Mouse (Mus musculus) cerebellum, adult 8-10 months (tissue): ENCODE results near the gene Apobr.

Experiments used
- DNase-seq: peaks from one replicate; pipeline ENCODE4 v3.0.0; 2022

Apobr gene

DNA sequence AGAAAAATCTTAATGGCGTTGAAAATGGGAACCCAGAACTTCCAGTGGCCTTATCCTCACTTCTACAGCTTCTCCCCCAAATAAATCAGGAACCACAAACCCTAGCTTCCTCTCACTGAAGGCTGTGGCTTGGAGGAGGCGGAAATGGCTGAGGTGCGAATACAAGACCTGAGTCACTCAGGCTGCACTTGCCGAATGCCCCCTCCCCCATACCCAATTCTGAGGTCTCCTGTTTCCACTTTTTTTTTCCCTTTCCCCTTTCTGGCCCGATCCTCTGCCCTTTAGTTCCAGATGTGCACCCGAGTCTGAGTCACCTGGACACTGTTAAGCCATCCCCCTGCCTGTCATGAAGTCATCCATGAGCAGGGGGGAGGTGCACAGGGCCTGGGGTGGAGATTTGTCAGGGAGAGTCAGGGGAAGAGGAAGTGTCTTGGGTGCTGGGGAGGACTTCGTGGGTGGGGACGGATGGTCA lies at the start of gene Apobr:
Gene Apobr (plus strand): TSS at position 437 of the 472 bp plus-strand sequence.
- DNase-seq, result no peak

GRCm38 (mm10) chr7:126535766-126536165 lies 49.0 kb upstream of the Apobr start:
- no peak for DNase-seq

GRCm38 (mm10) chr7:126536466-126536865 lies 48.3 kb upstream of the Apobr start:
- no peak for DNase-seq

DNA sequence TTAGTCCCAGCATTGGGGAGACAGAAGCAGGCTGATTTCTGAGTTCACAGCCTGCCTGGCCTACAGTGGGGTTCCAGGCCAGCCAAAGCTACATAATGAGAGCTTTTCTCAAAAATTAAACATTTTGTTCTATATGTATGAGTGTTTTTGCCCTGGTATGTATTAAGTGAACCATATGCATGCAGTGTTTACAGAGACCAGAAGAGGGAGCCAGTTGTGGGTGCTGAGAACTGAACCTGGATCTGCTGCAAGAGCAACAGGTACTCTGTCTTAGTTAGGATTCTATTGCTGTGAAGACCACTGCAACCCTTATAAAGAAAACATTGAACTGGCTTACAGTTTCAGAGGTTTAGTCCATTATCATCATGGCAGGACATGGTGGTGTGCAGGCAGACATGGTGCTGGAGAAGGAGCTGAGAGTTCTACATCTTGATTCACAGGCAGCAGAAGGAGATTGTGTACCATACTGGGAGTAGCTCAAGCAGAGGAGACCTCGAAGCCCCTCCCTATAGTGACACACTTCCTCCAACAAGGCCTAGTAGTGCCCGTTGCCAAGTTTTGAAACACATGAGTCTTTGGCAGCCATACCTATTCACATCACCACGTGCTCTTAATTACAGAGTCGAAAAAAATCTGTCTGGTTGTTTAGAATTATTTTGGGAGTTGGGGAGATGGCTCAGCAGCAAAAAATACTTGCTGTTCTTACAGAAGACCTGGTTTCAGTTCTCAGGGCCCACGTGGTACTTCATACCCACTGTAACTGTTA lies 46.7 kb upstream of the Apobr start:
- DNase-seq, result no peak

- DNase-seq, result no peak
These were observed 43.1 kb upstream of the Apobr start for GRCm38 (mm10) chr7:126541661-126542060.

- DNase-seq, result no peak
These were observed 39.1 kb upstream of the Apobr start for GRCm38 (mm10) chr7:126545631-126546030.

DNA sequence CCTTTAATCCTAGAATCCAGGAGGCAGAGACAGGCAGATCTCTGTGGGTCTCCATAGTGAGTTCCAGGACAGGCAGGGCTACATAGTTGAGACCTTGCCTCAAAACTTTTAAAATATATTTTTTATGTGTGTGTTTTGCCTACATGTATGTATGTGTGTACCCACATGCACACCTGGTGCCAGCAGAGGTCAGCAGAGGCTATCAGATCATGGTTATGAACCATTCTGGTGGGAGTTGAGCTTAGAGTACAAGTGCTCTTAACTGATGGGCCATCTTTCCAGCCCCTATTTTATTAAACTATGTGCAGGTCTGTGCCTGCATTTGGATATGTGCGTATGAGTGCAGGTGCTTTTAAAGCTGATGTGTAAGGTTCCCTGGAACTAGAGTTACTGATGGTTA lies 29.9 kb upstream of the Apobr start:
- no peak for DNase-seq

DNA sequence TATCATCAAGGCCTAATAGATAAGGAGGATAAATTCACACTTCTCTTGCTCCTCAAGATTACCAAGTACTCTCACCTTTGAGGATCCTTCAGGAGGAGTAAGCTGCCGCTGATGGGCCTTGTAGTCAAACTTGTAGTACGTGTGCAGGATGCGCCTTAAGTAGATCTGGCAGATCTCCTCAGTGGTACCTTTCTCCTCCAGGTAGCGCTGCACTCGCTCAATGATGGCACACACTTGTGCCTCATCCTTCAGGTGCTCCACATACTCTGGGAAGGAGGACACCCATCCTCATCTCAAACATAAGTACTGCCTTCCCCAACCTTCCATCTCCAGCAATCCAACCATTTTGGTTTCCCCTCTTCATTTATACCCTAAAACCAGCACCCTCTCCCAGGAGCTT lies 28.1 kb upstream of the Apobr start:
- no peak for DNase-seq

DNA sequence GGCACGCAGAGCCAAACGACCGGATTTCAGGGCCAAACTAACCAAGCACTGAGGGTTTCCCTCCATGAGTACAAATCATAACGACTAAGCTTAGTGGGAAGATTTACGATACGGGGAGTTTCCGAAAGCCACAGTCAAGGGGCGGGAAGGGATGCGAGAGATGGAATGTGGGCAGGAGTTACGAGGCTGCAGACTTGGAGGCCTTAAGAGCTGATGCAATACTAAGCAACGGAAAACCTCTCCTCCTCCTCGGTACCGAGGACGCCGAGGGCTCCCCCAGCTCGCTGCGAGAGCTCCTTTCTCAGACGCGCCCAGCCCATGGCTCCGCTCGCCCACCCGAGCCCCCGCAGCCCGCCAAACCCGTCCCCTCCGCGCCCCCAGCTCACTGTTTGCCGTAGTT lies 19.0 kb upstream of the Apobr start:
- DNase-seq, result no peak

DNA sequence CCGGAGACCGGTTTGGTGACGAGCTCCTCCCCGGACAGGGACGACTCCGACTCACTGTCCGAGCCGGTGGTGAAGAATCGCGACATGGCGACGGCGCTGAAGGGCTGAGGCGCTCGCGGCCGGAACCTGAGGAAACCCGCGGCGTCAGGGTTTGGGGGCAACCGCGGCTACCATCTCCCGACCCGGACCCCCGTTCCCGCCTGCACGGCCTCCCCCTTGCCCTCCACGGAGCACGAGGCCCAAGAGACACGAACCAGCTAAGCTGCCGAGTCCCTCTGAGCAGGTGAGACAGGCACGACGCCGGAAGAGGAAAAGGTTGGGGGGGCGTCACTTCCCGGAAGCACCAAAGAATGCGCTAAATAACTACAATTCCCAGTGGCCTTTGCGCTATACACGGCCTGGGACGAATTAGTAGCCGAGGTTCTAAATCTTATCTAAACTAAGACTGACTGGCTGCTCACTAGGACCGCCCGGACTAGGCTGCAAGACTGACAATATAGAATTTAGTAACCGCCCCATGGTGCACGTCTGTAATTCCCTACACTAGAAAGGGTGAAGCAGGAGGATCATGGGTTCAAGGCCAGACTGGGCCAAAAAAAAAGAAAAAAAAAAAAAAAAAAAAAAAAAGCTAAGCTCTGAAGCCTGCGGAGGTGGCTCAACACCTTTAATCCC lies 18.5 kb upstream of the Apobr start, which contains the start of gene Eif3c:
Gene Eif3c (minus strand): TSS at position 318 of the 672 bp plus-strand sequence.
- peak; percentile 84 for DNase-seq

DNA sequence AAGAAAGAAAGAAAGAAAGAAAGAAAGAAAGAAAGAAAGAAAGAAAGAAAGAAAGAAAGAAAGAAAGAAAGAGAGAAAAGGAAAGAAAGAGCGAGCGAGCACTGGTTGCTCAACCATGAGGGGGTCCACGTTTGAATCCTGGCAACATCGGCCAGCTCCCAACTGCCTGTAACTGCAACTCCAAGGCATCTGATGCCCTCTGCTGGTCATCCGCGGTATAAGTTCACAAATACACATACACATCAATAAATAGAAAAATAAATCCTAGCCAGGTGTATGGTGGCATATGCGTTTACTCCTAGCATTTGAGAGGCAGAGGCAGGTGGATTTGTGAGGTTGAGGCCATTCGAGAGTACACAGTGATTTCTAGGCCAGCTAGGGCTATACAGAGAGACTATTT lies 7.8 kb upstream of the Apobr start:
- DNase-seq, result peak; percentile 20

- DNase-seq, result peak; percentile 34
These were observed 5.6 kb upstream of the Apobr start for GRCm38 (mm10) chr7:126579172-126579571.

GRCm38 (mm10) chr7:126581661-126582060 lies 3.1 kb upstream of the Apobr start:
- no peak for DNase-seq

DNA sequence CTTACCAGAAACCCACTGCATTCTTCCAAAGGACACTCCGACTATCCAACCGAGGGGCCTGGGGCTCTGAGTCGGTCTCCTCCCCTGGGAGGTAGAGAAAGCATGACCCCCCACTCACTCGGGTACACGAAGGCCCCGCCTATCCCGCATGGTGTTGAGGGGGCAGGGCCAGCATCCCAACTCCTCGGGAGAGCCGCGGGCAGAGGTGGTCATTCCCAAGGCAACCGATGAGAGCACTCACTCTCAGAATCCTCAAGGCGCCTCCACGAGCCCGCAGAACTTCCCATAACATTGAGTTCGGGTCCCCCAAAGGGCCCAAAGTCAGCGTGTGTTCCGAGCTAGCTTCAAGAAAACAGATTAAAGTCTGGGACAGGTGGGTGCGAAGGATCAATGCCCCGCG lies 2.0 kb upstream of the Apobr start:
- peak; percentile 40 for DNase-seq

DNA sequence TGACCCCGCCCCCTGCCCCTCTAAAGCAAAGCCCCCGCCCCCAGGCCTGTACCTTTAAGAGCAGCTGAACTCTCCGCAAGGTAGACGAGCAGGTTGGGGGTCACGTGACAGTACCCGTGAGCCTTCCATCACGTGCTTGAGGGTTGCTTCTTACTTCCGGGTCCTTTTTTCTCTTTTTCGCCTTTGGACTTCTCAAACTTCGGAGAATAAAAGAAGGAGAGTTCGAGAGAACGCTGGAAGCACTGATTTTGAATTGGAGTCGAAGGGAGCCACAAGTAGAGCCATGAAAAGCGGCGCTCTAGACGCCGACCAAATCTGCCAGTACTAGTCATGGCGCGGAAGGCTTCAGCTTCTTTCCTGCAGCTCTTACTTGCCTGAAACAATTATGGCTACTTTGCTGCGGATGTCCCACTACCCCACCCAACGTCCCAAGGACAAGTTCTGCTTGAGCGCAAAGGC lies 1.5 kb upstream of the Apobr start:
- DNase-seq, result peak; percentile 87

DNA sequence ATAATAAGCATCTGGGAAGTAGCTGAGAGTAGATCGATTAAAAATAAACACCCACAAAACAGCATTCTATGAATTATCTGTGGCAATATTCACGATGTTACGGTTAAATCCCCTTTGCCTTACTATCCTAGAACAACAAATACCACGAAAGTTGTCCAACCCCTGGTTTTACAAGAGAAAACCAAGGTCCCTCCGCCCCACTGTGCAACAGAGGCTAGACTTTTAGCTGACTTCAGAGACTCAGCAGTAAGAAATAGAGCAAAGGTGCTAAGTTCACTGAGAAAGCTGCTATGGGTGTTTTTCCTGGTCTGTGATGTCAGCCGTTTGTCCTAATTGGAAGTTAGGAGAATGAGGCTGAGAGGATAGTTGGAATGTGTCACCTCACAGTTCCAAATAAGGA lies 981 bp upstream of the Apobr start:
- no peak for DNase-seq

DNA sequence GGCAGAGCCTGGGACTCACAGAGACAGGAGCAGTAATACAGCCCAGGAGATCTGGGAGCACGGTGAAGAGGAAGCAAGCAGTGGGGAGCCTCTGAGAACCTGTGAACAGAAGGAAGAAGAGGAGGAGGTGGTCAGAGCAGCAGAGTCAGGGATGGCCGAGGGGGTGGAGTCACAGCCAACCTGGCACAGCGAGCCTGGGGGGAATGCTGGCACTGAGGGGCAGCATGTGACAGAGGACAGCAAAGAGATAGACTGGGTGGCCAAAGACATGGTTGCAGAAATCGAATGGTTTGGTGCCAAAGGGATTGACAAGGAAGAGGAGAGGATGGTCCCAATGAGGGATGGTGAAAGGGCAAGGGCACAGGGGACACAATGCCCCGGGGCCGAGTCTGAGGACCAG lies 975 bp downstream of the Apobr start, which contains the start of gene Cln3:
Gene Cln3 (minus strand): TSS at position 101 of the 400 bp plus-strand sequence.
- no peak for DNase-seq

DNA sequence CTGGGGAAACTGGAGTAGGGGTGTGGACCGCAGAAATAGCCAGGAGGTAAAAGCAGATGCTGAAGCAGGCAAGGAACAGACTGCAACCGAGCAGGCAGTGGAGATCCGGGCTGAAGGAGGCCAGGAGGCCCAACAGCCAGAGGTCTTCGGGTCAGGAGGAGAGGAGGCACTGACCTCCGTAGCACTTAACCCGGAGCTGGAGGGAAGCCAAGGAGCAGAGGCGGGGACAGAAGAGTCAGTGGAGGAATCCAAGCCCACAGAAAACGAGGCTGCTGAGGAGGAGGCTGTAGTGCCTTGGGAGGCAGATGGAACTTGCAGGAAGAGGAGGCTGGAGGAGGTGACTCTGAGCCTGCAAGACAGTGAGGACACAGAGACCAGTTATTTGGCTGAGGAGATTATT lies 2.1 kb downstream of the Apobr start:
- DNase-seq, result no peak

DNA sequence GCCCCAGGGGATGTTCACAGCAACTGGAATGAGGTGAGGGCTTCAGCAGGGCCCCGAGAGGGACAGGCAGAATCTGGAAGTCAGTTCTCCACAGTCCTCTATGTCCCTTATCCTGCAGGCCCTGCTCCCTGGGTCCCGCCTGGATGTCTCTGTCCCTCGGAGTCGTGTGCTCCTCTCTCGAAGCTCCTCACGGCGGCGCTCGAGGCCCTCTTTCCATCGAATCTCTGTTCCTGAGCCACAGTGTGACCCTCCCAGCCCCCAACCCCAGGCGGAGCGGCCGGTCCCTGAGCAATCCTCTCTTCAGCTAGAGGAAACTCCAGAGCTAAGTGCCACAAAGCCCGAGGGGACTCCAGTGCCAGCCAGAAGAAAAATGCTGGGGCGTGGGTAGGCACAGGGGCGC lies 3.0 kb downstream of the Apobr start:
- no peak for DNase-seq

DNA sequence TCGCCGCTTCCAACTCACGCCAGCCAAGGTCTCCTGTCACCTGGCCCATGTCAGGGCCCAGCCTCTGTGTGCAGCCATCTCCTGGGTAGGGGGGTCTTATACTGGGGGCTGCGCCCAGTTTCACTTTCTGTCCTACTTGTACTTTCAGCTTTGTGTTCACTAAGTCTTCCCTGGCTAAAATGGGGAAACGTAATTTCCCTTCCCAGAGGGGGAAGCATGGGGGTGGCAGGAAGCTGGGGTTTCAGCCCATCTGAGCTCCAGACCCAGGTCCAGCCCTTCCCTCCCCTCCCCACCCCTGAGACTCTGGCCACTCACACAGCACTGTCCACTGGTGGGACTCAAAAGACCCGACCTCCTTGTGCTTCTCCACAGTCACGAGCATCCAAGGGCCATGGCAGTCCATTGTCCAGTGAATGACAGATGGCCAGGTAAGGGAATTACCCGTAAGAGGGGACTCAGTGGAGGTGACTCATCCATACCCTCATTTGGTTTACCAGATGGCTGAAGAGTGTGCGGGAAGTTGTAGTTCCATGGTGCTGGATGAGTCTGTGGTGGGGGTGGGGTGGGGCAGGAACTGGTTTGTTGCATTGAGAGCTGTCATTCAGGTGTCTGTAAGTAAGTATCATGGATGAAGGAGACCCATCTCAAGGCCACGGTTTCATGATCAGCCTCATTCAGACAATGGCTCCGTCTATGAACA lies 10.3 kb downstream of the Apobr start, which contains the start of gene Il27:
Gene Il27 (minus strand): TSS at position 80 of the 700 bp plus-strand sequence.
- DNase-seq, result no peak

DNA sequence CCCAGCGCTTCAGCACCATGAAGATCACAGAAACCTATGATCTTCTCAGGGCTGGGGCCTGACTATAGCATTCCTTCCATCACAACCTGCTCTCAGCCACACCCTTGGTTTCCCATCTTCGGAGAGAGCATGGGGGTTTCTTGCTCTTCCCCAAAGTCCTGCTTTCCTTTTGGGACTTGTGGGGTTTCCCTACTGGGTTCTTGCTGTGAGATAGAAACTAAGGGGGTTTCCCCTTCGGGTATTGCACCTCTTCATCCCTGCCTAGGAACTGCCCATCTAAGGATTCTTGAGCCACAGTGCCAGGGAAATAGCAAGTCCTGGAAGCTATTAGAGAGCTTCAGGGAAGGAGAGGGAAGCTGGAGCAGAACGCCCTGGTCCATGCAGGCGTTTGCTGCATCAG lies 11.1 kb downstream of the Apobr start:
- DNase-seq, result no peak

GRCm38 (mm10) chr7:126596414-126596813 lies 11.7 kb downstream of the Apobr start:
- DNase-seq, result no peak

- DNase-seq, result no peak
These were observed 14.2 kb downstream of the Apobr start for GRCm38 (mm10) chr7:126598919-126599318.
